ENCODE assay signal across 9 mouse cellular contexts in the genomic region with DNA sequence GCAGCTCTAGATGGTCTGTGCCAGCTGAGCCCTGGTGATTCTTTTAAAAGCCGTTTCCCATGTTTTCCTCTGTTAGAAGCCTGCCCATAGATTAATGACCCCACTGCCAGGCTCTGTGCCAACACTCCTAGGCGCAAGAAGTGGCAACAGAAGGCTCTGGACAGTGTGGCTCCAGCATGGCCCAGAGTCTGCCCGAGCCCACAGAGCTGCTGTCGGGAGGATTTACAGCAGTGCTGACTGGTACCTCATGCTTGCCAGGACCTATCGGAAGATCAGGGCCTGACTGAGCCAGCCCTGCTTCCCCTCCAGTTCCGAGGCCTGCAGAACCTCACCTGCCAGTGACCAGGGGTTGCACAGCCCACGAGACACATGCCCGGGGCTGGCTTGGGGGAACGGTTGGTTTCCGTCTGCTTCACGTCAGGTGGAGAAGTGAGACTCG.
A peak's percentile ranks its signal among the peaks of the same experiment; 100 is the strongest.
DNase-seq lines count a peak whose midpoint lies in the region; ATAC-seq lines count a peak whose summit lies in the region.
"Had no signal": no experiment of that assay in that cellular context is flagged by ENCODE, and none has a peak within 500 bp of the region (broad histone marks: within the 10 kb centered on the region; RNA-seq: fewer than 3 reads in every experiment).

No protein-coding gene starts in this region.

- H3K9ac ChIP-seq in forebrain, embryonic 13.5 days, result no peak overlapping the region
- no peak overlapping the region for H3K9ac ChIP-seq in neural tube, embryonic 12.5 days
- no peak overlapping the region for H3K9ac ChIP-seq in kidney, embryonic 16.5 days (replicated peaks; ENCODE audit: low read length)
- H3K9ac ChIP-seq in stomach, embryonic 16.5 days (ENCODE audit: low read length), result no peak overlapping the region

- no peaks in the 10 kb centered on the region for H3K9me3 ChIP-seq in forebrain, embryonic 13.5 days (replicated peaks)
- H3K9me3 ChIP-seq in forebrain, embryonic 10.5 days, result peaks cover 3% of the 10 kb centered on the region; the same call in 1 of the 2 replicates
- H3K9me3 ChIP-seq in neural tube, embryonic 12.5 days, result peaks cover 5% of the 10 kb centered on the region; the same call in 1 of the 2 replicates
- no peaks in the 10 kb centered on the region; the same call in 1 of the 2 replicates for H3K9me3 ChIP-seq in kidney, embryonic 16.5 days (ENCODE audit: low read length)
- H3K9me3 ChIP-seq in stomach, embryonic 16.5 days (replicated peaks; ENCODE audit: control insufficient read depth, low read length), result no peaks in the 10 kb centered on the region

- no peaks in the 10 kb centered on the region for H3K36me3 ChIP-seq in forebrain, embryonic 13.5 days (ENCODE audit: poor library complexity, severe bottlenecking)
- no peaks in the 10 kb centered on the region for H3K36me3 ChIP-seq in forebrain, embryonic 10.5 days (replicated peaks)
- no peaks in the 10 kb centered on the region for H3K36me3 ChIP-seq in neural tube, embryonic 12.5 days
- no peaks in the 10 kb centered on the region for H3K36me3 ChIP-seq in kidney, embryonic 16.5 days (ENCODE audit: insufficient read depth, low read length)
- H3K36me3 ChIP-seq in stomach, embryonic 16.5 days (ENCODE audit: control insufficient read depth, insufficient read depth, low read length), result no peaks in the 10 kb centered on the region

- DNase-seq in forebrain, embryonic 10.5 days (ENCODE audit: extremely low spot score, low spot score), result no peak
- no peak for DNase-seq in neural tube, embryonic 10.5 days (ENCODE audit: extremely low spot score, low spot score)
- no peak for DNase-seq in thymus, postnatal 4 days
- DNase-seq in layer of hippocampus, adult 8-10 months (ENCODE audit: low spot score in 2 of 2), result no peak

- no peaks in the 10 kb centered on the region for H3K27me3 ChIP-seq in forebrain, embryonic 13.5 days
- H3K27me3 ChIP-seq in forebrain, embryonic 10.5 days (ENCODE audit: poor library complexity, severe bottlenecking), result no peaks in the 10 kb centered on the region
- H3K27me3 ChIP-seq in neural tube, embryonic 12.5 days (replicated peaks), result no peaks in the 10 kb centered on the region
- H3K27me3 ChIP-seq in kidney, embryonic 16.5 days (ENCODE audit: insufficient read depth, low read length), result no peaks in the 10 kb centered on the region
- H3K27me3 ChIP-seq in stomach, embryonic 16.5 days (ENCODE audit: control insufficient read depth, insufficient read depth, low read length), result no peaks in the 10 kb centered on the region

- H3K4me2 ChIP-seq in forebrain, embryonic 13.5 days, result no peak overlapping the region
- H3K4me2 ChIP-seq in neural tube, embryonic 12.5 days (replicated peaks), result no peak overlapping the region
- H3K4me2 ChIP-seq in kidney, embryonic 16.5 days (replicated peaks; ENCODE audit: low read depth, low read length), result no peak overlapping the region
- no peak overlapping the region for H3K4me2 ChIP-seq in stomach, embryonic 16.5 days (ENCODE audit: low read depth, low read length)

- H3K27ac ChIP-seq in forebrain, embryonic 13.5 days, result peak overlapping the region; percentile 48
- H3K27ac ChIP-seq in forebrain, embryonic 10.5 days, result no peak overlapping the region
- no peak overlapping the region for H3K27ac ChIP-seq in neural tube, embryonic 12.5 days
- no peak overlapping the region for H3K27ac ChIP-seq in kidney, embryonic 16.5 days (ENCODE audit: low read length)
- no peak overlapping the region; the same call in 1 of the 2 replicates for H3K27ac ChIP-seq in stomach, embryonic 16.5 days (ENCODE audit: low read length)

- peak; percentile 56 for ATAC-seq in forebrain, embryonic 13.5 days
- ATAC-seq in neural tube, embryonic 12.5 days (ENCODE audit: low FRiP score, low read depth), result peak; percentile 62
- 0 out of 2 replicates have a peak, but pooled peaks have one; percentile 21 for ATAC-seq in kidney, embryonic 16.5 days (ENCODE audit: low FRiP score, low TSS enrichment)
- ATAC-seq in stomach, embryonic 16.5 days (ENCODE audit: insufficient read depth, low FRiP score), result peak; percentile 79

- H3K4me3 ChIP-seq in forebrain, embryonic 13.5 days, result no peak overlapping the region
- no peak overlapping the region for H3K4me3 ChIP-seq in forebrain, embryonic 10.5 days
- H3K4me3 ChIP-seq in neural tube, embryonic 12.5 days, result no peak overlapping the region
- H3K4me3 ChIP-seq in kidney, embryonic 16.5 days (ENCODE audit: low read length), result no peak overlapping the region
- no peak overlapping the region for H3K4me3 ChIP-seq in stomach, embryonic 16.5 days (replicated peaks; ENCODE audit: low read length)
- H3K4me3 ChIP-seq: myocyte had no signal

- H3K4me1 ChIP-seq in forebrain, embryonic 13.5 days, result peaks cover 17% of the 10 kb centered on the region
- no peaks in the 10 kb centered on the region for H3K4me1 ChIP-seq in forebrain, embryonic 10.5 days
- H3K4me1 ChIP-seq in neural tube, embryonic 12.5 days, result 0 out of 2 replicates have a peak, but pooled peaks cover 7% of the 10 kb centered on the region
- peaks cover 4% of the 10 kb centered on the region for H3K4me1 ChIP-seq in kidney, embryonic 16.5 days (ENCODE audit: insufficient read depth, low read length)
- no peaks in the 10 kb centered on the region for H3K4me1 ChIP-seq in stomach, embryonic 16.5 days (ENCODE audit: control insufficient read depth, insufficient read depth, low read length)

- WGBS in forebrain, embryonic 13.5 days, result 83% methylated on average over 12 of the region's 12 CpGs
- 95% methylated on average over 12 of the region's 12 CpGs for whole genome bisulfite sequencing in forebrain, embryonic 10.5 days
- WGBS in neural tube, embryonic 12.5 days, result 79% methylated on average over 12 of the region's 12 CpGs
- WGBS in kidney, embryonic 16.5 days, result 60% methylated on average over 12 of the region's 12 CpGs
- WGBS in stomach, embryonic 16.5 days, result 68% methylated on average over 12 of the region's 12 CpGs

Comparison
In these comparisons a context has a peak if more than half of its experiments do, and no peak if none do; other contexts are left out.
1. ATAC-seq: peak in every context shown above with its lines; median percentile 79 in stomach, embryonic 16.5 days; 62 in neural tube, embryonic 12.5 days; 56 in forebrain, embryonic 13.5 days; 21 in kidney, embryonic 16.5 days.